Mouse (Mus musculus) lung, postnatal 0 days (tissue): ENCODE results near the gene Vrk1.

Source experiments
- CTCF ChIP-seq: IDR thresholded peaks from 2 replicates; pipeline ENCODE4 v1.5.1; 2016; ENCODE audit warnings: antibody characterized with exemption, mild to moderate bottlenecking
- EP300 ChIP-seq: IDR thresholded peaks from 2 replicates; pipeline ENCODE4 v1.6.1; 2016; ENCODE audit warnings: antibody characterized with exemption, mild to moderate bottlenecking, control low read depth

- TF ChIP-seq CTCF = no peak
- TF ChIP-seq EP300 = no peak
Observed at GRCm38 (mm10) chr12:106084126-106084525, 74.1 kb downstream of the Vrk1 start.
